Mouse (Mus musculus) myocyte (in vitro differentiated cells): ENCODE results near the gene Pimreg. TPM values are rescaled to one million over a fixed set of nuclear protein-coding genes. Genes with fewer than 3 reads are reported as not detected.

Experiments
- H3K27me3 ChIP-seq: one replicate; pipeline ENCODE4 v1.6.1; 2011; ENCODE audit not compliant: control insufficient read depth, insufficient read depth, insufficient read length
- H3K36me3 ChIP-seq: one replicate; pipeline ENCODE4 v1.6.1; 2011; ENCODE audit not compliant: control insufficient read depth, insufficient read depth
- H3K4me2 ChIP-seq: one replicate; pipeline ENCODE4 v1.6.1; 2011; ENCODE audit warnings: low read depth, control low read depth
- H3K4me3 ChIP-seq: one replicate; pipeline ENCODE4 v1.5.1; 2011; ENCODE audit warnings: mild to moderate bottlenecking, control low read depth, moderate library complexity
- H3K79me2 ChIP-seq: one replicate; pipeline ENCODE4 v1.6.1; 2011; ENCODE audit not compliant: control insufficient read depth, insufficient read depth
- H3ac ChIP-seq: one replicate; pipeline ENCODE4 v1.6.1; 2011; ENCODE audit not compliant: control insufficient read depth, insufficient read length
- CEBPB ChIP-seq: IDR thresholded peaks from 2 replicates; pipeline ENCODE4 v1.6.1; 2011; ENCODE audit warnings: mild to moderate bottlenecking, moderate library complexity; ENCODE audit not compliant: poor library complexity, insufficient read depth, severe bottlenecking
- E2F4 ChIP-seq: IDR thresholded peaks from one replicate; pipeline ENCODE4 v1.6.1; 2011; ENCODE audit warnings: mild to moderate bottlenecking, control low read depth, moderate library complexity; ENCODE audit not compliant: insufficient read depth
- MAX ChIP-seq: IDR thresholded peaks from one replicate; pipeline ENCODE4 v1.6.1; 2011; ENCODE audit warnings: low read depth, mild to moderate bottlenecking, control low read depth
- MYOD1 ChIP-seq, 3 experiments: IDR thresholded peaks; one replicate each; pipeline ENCODE4 v1.6.1; 2011; ENCODE audit warnings: control low read depth in 2 of 3, low read depth in 2 of 3, mild to moderate bottlenecking in 2 of 3, moderate library complexity in 1 of 3; ENCODE audit not compliant: insufficient read length in 2 of 3, control insufficient read depth in 1 of 3
- MYOG ChIP-seq, 3 experiments: IDR thresholded peaks; one replicate each; pipeline ENCODE4 v1.6.1; 2011; ENCODE audit warnings: control low read depth in 2 of 3, low read depth in 2 of 3, mild to moderate bottlenecking in 2 of 3; ENCODE audit not compliant: insufficient read length in 2 of 3, control insufficient read depth in 1 of 3, insufficient read depth in 1 of 3
- POLR2A ChIP-seq: IDR thresholded peaks from one replicate; pipeline ENCODE4 v1.6.1; 2011; ENCODE audit warnings: low read depth, mild to moderate bottlenecking, control low read depth, moderate library complexity; ENCODE audit not compliant: insufficient read length
- POLR2AphosphoS2 ChIP-seq: IDR thresholded peaks from one replicate; pipeline ENCODE4 v1.6.1; 2011; ENCODE audit warnings: low read depth, control low read depth; ENCODE audit not compliant: insufficient read length
- REST ChIP-seq: IDR thresholded peaks from one replicate; pipeline ENCODE4 v1.6.1; 2011; ENCODE audit warnings: mild to moderate bottlenecking, control low read depth, moderate library complexity; ENCODE audit not compliant: insufficient read depth, insufficient read length
- SRF ChIP-seq: IDR thresholded peaks from one replicate; pipeline ENCODE4 v1.6.1; 2011; ENCODE audit warnings: low read depth; ENCODE audit not compliant: control insufficient read depth, insufficient read length
- TCF12 ChIP-seq: IDR thresholded peaks from one replicate; pipeline ENCODE4 v1.6.1; 2011; ENCODE audit warnings: mild to moderate bottlenecking, control low read depth; ENCODE audit not compliant: poor library complexity, insufficient read depth, severe bottlenecking
- TCF3 ChIP-seq: IDR thresholded peaks from one replicate; pipeline ENCODE4 v1.6.1; 2011; ENCODE audit warnings: low read depth, control low read depth; ENCODE audit not compliant: insufficient read length
- USF1 ChIP-seq: IDR thresholded peaks from one replicate; pipeline ENCODE4 v1.6.1; 2011; ENCODE audit warnings: low read depth, mild to moderate bottlenecking, control low read depth, moderate library complexity
- polyA plus RNA-seq: library from polyadenylated mRNA; unstranded; fragments of >200 nt; fragmentation: generic; extraction: Trizol; gene quantifications from one replicate; pipeline ENCODE4 v1.2.1, GENCODE M21; 2012; ENCODE audit warnings: missing spikeins

Gene Pimreg
- polyA plus RNA-seq, 1 experiment, result 77.9 TPM

- no peak for TF ChIP-seq POLR2A
- TF ChIP-seq MYOG (IDR thresholded peaks at IDR 0.05; ENCODE audit: control insufficient read depth in 1 of 3, insufficient read depth in 1 of 3, insufficient read length in 2 of 3, low read depth in 2 of 3), result no peak
- TF ChIP-seq E2F4, result no peak
- no peak for TF ChIP-seq MAX
- no peak for TF ChIP-seq REST
- Histone ChIP-seq H3K36me3 (no peaks in the 10 kb centered on the region), H3K4me3 (no peak overlapping the region), H3K27me3 (no peaks in the 10 kb centered on the region), H3K4me2 (no peak overlapping the region), H3K79me2 (no peaks in the 10 kb centered on the region), H3ac (no peak overlapping the region)
Measured at GRCm38 (mm10) chr11:72068026-72068425, 26.2 kb downstream of the Pimreg start.

GRCm38 (mm10) chr11:72070733-72071132 is 28.9 kb downstream of the Pimreg start:
- TF ChIP-seq USF1, result no peak
- TF ChIP-seq POLR2A, result no peak
- no peak for TF ChIP-seq CEBPB
- no peak for TF ChIP-seq TCF3
- no peak for TF ChIP-seq SRF
- no peak for TF ChIP-seq MYOG (IDR thresholded peaks at IDR 0.05; ENCODE audit: control insufficient read depth in 1 of 3, insufficient read depth in 1 of 3, insufficient read length in 2 of 3, low read depth in 2 of 3)
- TF ChIP-seq TCF12, result no peak
- TF ChIP-seq POLR2AphosphoS2, result no peak
- no peak for TF ChIP-seq MYOD1 (IDR thresholded peaks at IDR 0.05; ENCODE audit: control insufficient read depth in 1 of 3, insufficient read length in 2 of 3, low read depth in 2 of 3)
- no peak for TF ChIP-seq E2F4
- no peak for TF ChIP-seq REST
- no peak for TF ChIP-seq MAX
- no peak overlapping the region for H3K4me2 ChIP-seq

GRCm38 (mm10) chr11:72072331-72072905 is 30.6 kb downstream of the Pimreg start:
- TF ChIP-seq MYOD1 (IDR thresholded peaks at IDR 0.05; ENCODE audit: control insufficient read depth in 1 of 3, insufficient read length in 2 of 3, low read depth in 2 of 3), result peak in 1 of 3 experiments; percentile 28
- TF ChIP-seq SRF, result no peak
- Histone ChIP-seq H3K27me3 (no peaks in the 10 kb centered on the region), H3ac (no peak overlapping the region), H3K4me2 (no peak overlapping the region), H3K79me2 (no peaks in the 10 kb centered on the region), H3K4me3 (no peak overlapping the region), H3K36me3 (no peaks in the 10 kb centered on the region)

More at GRCm38 (mm10) chr11:72070733-72071132, 28.9 kb downstream of the Pimreg start:
- H3K4me3 ChIP-seq, result no peak overlapping the region
- no peaks in the 10 kb centered on the region for H3K79me2 ChIP-seq
- H3ac ChIP-seq, result no peak overlapping the region
- no peaks in the 10 kb centered on the region for H3K27me3 ChIP-seq
- H3K36me3 ChIP-seq, result no peaks in the 10 kb centered on the region

- H3K79me2 ChIP-seq, result no peaks in the 10 kb centered on the region
- H3K4me3 ChIP-seq, result no peak overlapping the region
- no peak overlapping the region for H3ac ChIP-seq
- TF ChIP-seq E2F4 (no peak), MYOG (IDR thresholded peaks at IDR 0.05; ENCODE audit: control insufficient read depth in 1 of 3, insufficient read depth in 1 of 3, insufficient read length in 2 of 3, low read depth in 2 of 3) (no peak), MYOD1 (IDR thresholded peaks at IDR 0.05; ENCODE audit: control insufficient read depth in 1 of 3, insufficient read length in 2 of 3, low read depth in 2 of 3) (no peak)
- H3K27me3 ChIP-seq, result no peaks in the 10 kb centered on the region
- no peaks in the 10 kb centered on the region for H3K36me3 ChIP-seq
- no peak overlapping the region for H3K4me2 ChIP-seq
Measured at GRCm38 (mm10) chr11:72074230-72074629, 32.4 kb downstream of the Pimreg start.

GRCm38 (mm10) chr11:72078056-72078455 is 36.2 kb downstream of the Pimreg start:
- TF ChIP-seq CEBPB (no peak), USF1 (no peak), MAX (no peak), MYOG (IDR thresholded peaks at IDR 0.05; ENCODE audit: control insufficient read depth in 1 of 3, insufficient read depth in 1 of 3, insufficient read length in 2 of 3, low read depth in 2 of 3) (no peak), SRF (no peak), POLR2A (no peak), POLR2AphosphoS2 (no peak), REST (no peak), MYOD1 (IDR thresholded peaks at IDR 0.05; ENCODE audit: control insufficient read depth in 1 of 3, insufficient read length in 2 of 3, low read depth in 2 of 3) (no peak), TCF3 (no peak), TCF12 (no peak), E2F4 (no peak)

More at GRCm38 (mm10) chr11:72078056-72078455, 36.2 kb downstream of the Pimreg start:
- Histone ChIP-seq H3K27me3 (no peaks in the 10 kb centered on the region), H3K36me3 (no peaks in the 10 kb centered on the region), H3K4me2 (no peak overlapping the region), H3K4me3 (no peak overlapping the region), H3K79me2 (no peaks in the 10 kb centered on the region), H3ac (no peak overlapping the region)
